Mouse (Mus musculus): Measurements from ENCODE around the gene Dap3.

- no peak for TF ChIP-seq POLR2A (IDR thresholded peaks at IDR 0.05; ENCODE audit: extremely low read depth, insufficient read depth, low read length)
- peak; percentile 36 for TF ChIP-seq CTCF (IDR thresholded peaks at IDR 0.05; ENCODE audit: low read depth, low read length)
Measured at GRCm38 (mm10) chr3:88939749-88940148, 11.2 kb downstream of the Dap3 start.
